Mouse (Mus musculus) stomach, embryonic 15.5 days (tissue): Measurements from ENCODE around the gene Lrrc28. TPM values are rescaled to one million over a fixed set of nuclear protein-coding genes. Genes with fewer than 3 reads are reported as not detected.
A peak's percentile ranks its signal among the peaks of the same experiment; 100 is the strongest.

Experiments
- ATAC-seq: fragments of 200-750 bp; cut with Nextera tagmentation; 2 replicates; pipeline ENCODE4 v1.8.0; 2017; ENCODE audit warnings: low read depth, moderate number of reproducible peaks, moderate TSS enrichment; ENCODE audit not compliant: insufficient read depth, low FRiP score
- H3K27ac ChIP-seq: fragments of 300-500 bp; sonication (generic); 2 replicates; pipeline ENCODE4 v1.5.1; 2015; ENCODE audit warnings: mild to moderate bottlenecking, inconsistent platforms
- H3K27me3 ChIP-seq: fragments of 300-500 bp; sonication (generic); replicated peaks from 2 replicates; pipeline ENCODE4 v1.6.1; 2015; ENCODE audit warnings: inconsistent platforms
- H3K36me3 ChIP-seq: fragments of 300-500 bp; sonication (generic); 2 replicates; pipeline ENCODE4 v1.6.1; 2015; ENCODE audit warnings: inconsistent platforms
- H3K4me1 ChIP-seq: fragments of 300-500 bp; sonication (generic); 2 replicates; pipeline ENCODE4 v1.6.1; 2015; ENCODE audit warnings: inconsistent platforms
- H3K4me2 ChIP-seq: fragments of 300-500 bp; sonication (generic); 2 replicates; pipeline ENCODE4 v1.6.1; 2015; ENCODE audit warnings: mild to moderate bottlenecking, inconsistent platforms
- H3K4me3 ChIP-seq: fragments of 300-500 bp; sonication (generic); replicated peaks from 2 replicates; pipeline ENCODE4 v1.5.1; 2015; ENCODE audit warnings: inconsistent platforms
- H3K9ac ChIP-seq: fragments of 300-500 bp; sonication (generic); 2 replicates; pipeline ENCODE4 v1.6.1; 2015; ENCODE audit warnings: inconsistent platforms
- H3K9me3 ChIP-seq: fragments of 300-500 bp; sonication (generic); 2 replicates; pipeline ENCODE4 v1.6.1; 2016; ENCODE audit warnings: inconsistent platforms
- WGBS: fragments of 180-500 bp; shearing (Covaris S2); methylation state at CpG from one replicate; pipeline ENCODE4 v1.1.7; 2015; 5-methylcytosine and 5-hydroxymethylcytosine counted together
- polyA plus RNA-seq: library from polyadenylated mRNA; unstranded; fragments of >200 nt; fragmentation: Nextera tagmentation; extraction: Ambion mirVana; gene quantifications from 2 replicates; pipeline ENCODE4 v1.2.1, GENCODE M21; 2015

Lrrc28 gene
- polyA plus RNA-seq, 1 experiment from 2014 or later = 14.2 TPM

- 63% methylated on average over 7 of the region's 10 CpGs for WGBS
- Histone ChIP-seq H3K27me3 (no peaks in the 10 kb centered on the region), H3K4me2 (no peak overlapping the region), H3K9ac (no peak overlapping the region), H3K4me3 (no peak overlapping the region), H3K27ac (no peak overlapping the region), H3K4me1 (0 out of 2 replicates have a peak, but pooled peaks cover 3% of the 10 kb centered on the region), H3K9me3 (no peaks in the 10 kb centered on the region), H3K36me3 (no peaks in the 10 kb centered on the region)
- ATAC-seq = no peak
Observed at GRCm38 (mm10) chr7:67477996-67478395, 167.1 kb downstream of the Lrrc28 start.

- no peak overlapping the region for H3K27ac ChIP-seq
- H3K4me1 ChIP-seq = no peaks in the 10 kb centered on the region
- WGBS = 50% methylated on average over 11 of the region's 11 CpGs
- no peaks in the 10 kb centered on the region for H3K9me3 ChIP-seq
- no peaks in the 10 kb centered on the region for H3K36me3 ChIP-seq
- no peaks in the 10 kb centered on the region for H3K27me3 ChIP-seq
- H3K4me3 ChIP-seq = no peak overlapping the region
- no peak for ATAC-seq
- H3K4me2 ChIP-seq = no peak overlapping the region
- no peak overlapping the region for H3K9ac ChIP-seq
Observed at GRCm38 (mm10) chr7:67471295-67471694, 173.8 kb downstream of the Lrrc28 start.

GRCm38 (mm10) chr7:67468802-67469408 is 176.2 kb downstream of the Lrrc28 start:
- Histone ChIP-seq H3K9me3 (no peaks in the 10 kb centered on the region), H3K9ac (no peak overlapping the region), H3K4me2 (no peak overlapping the region), H3K27ac (no peak overlapping the region), H3K4me3 (no peak overlapping the region), H3K4me1 (no peaks in the 10 kb centered on the region), H3K36me3 (no peaks in the 10 kb centered on the region), H3K27me3 (no peaks in the 10 kb centered on the region)
- no peak for ATAC-seq
- 83% methylated on average over 7 of the region's 7 CpGs for WGBS

- H3K36me3 ChIP-seq = no peaks in the 10 kb centered on the region
- no peak overlapping the region for H3K9ac ChIP-seq
- ATAC-seq = no peak
- no peaks in the 10 kb centered on the region for H3K9me3 ChIP-seq
- 85% methylated on average over 3 of the region's 3 CpGs for WGBS
- H3K4me2 ChIP-seq = no peak overlapping the region
- no peak overlapping the region for H3K4me3 ChIP-seq
- H3K27ac ChIP-seq = no peak overlapping the region
- peaks cover 3% of the 10 kb centered on the region; the same call in 1 of the 2 replicates for H3K4me1 ChIP-seq
- no peaks in the 10 kb centered on the region for H3K27me3 ChIP-seq
Observed at GRCm38 (mm10) chr7:67468180-67468579, 176.9 kb downstream of the Lrrc28 start.

GRCm38 (mm10) chr7:67466322-67466721 is 178.7 kb downstream of the Lrrc28 start:
- no peak overlapping the region for H3K9ac ChIP-seq
- ATAC-seq = no peak
- no peaks in the 10 kb centered on the region for H3K9me3 ChIP-seq
- no peak overlapping the region for H3K4me2 ChIP-seq
- H3K27ac ChIP-seq = no peak overlapping the region
- H3K4me1 ChIP-seq = peaks cover 18% of the 10 kb centered on the region
- no peaks in the 10 kb centered on the region for H3K27me3 ChIP-seq
- WGBS = 78% methylated on average over 2 of the region's 2 CpGs
- no peak overlapping the region for H3K4me3 ChIP-seq
- no peaks in the 10 kb centered on the region for H3K36me3 ChIP-seq

GRCm38 (mm10) chr7:67464633-67465032 is 180.4 kb downstream of the Lrrc28 start:
- Histone ChIP-seq H3K4me2 (no peak overlapping the region), H3K4me3 (no peak overlapping the region), H3K27ac (no peak overlapping the region), H3K36me3 (no peaks in the 10 kb centered on the region), H3K9me3 (no peaks in the 10 kb centered on the region), H3K9ac (no peak overlapping the region), H3K4me1 (peaks cover 18% of the 10 kb centered on the region), H3K27me3 (no peaks in the 10 kb centered on the region)
- 84% methylated on average over 8 of the region's 8 CpGs for WGBS
- no peak for ATAC-seq

- H3K9ac ChIP-seq = no peak overlapping the region
- no peaks in the 10 kb centered on the region for H3K36me3 ChIP-seq
- H3K4me2 ChIP-seq = no peak overlapping the region
- ATAC-seq = 0 out of 2 replicates have a peak, but pooled peaks have one; percentile 32
- no peak overlapping the region for H3K27ac ChIP-seq
- H3K9me3 ChIP-seq = no peaks in the 10 kb centered on the region
- WGBS = 36% methylated on average over 7 of the region's 7 CpGs
- no peak overlapping the region for H3K4me3 ChIP-seq
- peaks cover 18% of the 10 kb centered on the region for H3K4me1 ChIP-seq
- H3K27me3 ChIP-seq = no peaks in the 10 kb centered on the region
Observed at GRCm38 (mm10) chr7:67463565-67463964, 181.5 kb downstream of the Lrrc28 start.

Other genes starting within 250 kb of the Lrrc28 start
- gene Ttc23, start 2.1 kb upstream of the Lrrc28 start, polyA plus RNA-seq = 33.0 and 35.8 TPM in 2 replicates
- 7.1 and 7.8 TPM in 2 replicates for gene Synm, start 114.5 kb upstream of the Lrrc28 start, polyA plus RNA-seq